Mouse (Mus musculus) hindlimb bud, embryonic 11.5 days (tissue): ENCODE measurements around the gene Rsph14.

Experiments
- DNase-seq: peaks from one replicate; pipeline ENCODE4 v3.0.0-alpha.2; 2012; ENCODE audit warnings: low read depth, low spot score; ENCODE audit errors: extremely low spot score

Rsph14 gene

DNA sequence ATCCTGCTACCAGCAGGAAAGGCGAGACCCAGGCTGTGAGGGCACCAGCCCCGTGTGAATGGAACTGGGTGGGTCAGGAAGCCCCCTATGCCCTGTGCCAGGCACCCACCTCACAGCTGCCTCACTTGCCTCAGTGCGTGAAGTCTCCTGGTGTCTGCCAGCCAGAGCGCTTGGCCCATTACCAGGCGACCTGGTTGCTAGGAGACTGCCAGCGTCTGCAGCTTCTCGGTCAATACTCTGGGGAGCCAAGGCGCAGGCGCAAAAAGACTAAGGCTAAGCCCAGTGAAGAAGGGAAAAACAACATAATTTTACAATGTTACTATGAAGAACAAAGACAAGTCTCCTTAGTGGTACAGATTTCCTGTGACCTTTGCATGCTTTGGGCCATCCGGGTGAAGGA lies at the start of gene Rsph14:
Gene Rsph14 (minus strand): TSS at position 192 of the 400 bp plus-strand sequence.
- no peak for DNase-seq

DNA sequence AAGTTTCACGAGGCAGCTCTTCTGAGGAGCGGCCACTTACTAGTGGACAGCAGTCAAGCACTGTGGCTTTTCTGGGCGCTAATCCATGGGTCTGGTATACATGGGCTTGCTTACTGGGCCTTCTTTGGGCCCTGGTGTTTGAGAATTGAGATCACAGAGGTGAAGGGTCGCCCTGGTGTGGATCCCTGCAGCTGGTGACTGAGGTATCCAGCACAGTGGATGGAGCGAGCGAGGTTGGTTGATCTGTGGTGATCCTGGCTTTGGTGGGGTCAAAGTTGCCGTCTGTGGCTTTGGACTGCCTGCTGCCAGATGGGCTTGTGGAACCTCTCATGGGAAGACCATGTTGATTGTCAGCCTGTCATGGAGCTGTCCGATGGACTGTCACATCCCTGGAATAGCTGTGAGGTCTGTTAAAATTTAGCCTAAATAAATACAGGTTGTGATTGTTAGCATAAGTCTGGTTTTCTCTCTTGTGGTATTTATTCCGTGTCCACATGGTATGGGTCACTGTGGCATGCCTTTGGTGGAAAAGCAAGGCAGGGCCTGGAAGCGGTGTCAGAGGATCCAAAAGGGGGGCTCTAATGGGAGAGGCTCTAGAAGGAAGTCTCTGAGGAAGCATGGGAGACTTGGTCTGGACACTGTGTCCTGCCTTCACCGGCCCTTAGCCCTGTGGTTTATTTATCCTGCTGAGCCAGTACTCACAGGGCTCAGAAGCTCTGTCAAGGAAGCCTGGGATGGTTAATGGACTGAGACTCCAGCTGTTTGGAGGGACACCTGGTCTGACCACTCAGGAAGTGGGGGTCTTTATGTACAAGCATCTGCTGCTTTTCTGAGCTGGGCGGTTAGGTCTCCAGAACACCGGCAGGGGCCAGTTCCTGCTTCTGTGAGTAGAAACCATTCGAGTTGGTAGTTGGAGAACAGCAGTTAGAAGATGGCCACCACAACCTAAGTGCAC lies 46.1 kb upstream of the Rsph14 start:
- no peak for DNase-seq

DNA sequence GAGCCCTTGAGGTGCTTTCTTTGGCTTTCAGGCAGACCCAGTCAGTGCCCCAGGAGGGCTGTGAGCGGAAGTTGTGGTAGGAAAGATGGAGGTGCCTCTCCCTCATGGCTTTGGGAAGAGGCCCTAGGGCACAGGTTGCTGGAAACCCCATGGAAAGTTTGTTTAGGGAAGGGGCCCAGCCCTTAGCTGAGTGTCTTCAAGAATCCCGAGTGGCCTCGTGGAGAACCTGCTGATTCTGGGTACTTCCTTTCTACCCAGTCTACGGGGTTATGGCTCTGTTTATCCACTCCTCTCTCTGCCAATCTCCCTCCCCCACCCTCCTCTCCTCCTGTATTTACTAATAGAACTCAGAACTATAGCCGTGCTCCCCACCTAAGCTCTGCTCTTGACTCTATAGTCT lies 43.3 kb upstream of the Rsph14 start:
- no peak for DNase-seq

DNA sequence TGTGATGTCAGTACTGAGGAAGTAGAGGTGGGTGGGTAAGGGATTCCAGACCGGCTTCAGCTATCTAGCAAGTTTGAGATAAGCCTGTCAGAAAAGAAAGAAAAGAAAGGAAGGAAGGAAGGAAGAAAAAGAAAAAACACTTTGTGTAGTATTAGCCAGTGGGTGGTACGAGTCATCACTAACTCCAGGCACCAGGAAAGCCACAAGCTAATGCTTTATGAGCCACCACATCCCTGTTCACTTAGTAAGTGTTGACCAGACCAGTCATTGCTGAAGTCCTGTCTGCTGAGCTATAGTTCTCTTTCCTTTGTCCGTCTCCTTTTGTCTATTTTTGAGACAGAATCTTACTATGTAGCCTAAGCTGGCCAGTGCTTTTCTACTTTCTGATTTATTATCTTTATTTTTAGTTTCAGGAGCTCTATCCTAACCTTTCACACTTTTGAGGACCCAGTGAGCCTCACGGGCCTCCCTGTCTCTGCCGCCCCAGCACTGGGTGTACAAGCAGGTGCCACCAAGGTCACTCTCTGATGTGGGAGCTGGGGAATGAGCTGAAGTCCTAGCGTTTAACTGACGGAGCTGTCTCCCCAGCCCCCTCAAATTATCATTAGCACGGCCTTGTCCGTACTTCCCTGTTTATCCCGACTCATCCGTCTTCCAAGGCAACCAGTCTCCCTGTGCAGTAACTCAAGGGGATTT lies 38.0 kb upstream of the Rsph14 start:
- no peak for DNase-seq

DNA sequence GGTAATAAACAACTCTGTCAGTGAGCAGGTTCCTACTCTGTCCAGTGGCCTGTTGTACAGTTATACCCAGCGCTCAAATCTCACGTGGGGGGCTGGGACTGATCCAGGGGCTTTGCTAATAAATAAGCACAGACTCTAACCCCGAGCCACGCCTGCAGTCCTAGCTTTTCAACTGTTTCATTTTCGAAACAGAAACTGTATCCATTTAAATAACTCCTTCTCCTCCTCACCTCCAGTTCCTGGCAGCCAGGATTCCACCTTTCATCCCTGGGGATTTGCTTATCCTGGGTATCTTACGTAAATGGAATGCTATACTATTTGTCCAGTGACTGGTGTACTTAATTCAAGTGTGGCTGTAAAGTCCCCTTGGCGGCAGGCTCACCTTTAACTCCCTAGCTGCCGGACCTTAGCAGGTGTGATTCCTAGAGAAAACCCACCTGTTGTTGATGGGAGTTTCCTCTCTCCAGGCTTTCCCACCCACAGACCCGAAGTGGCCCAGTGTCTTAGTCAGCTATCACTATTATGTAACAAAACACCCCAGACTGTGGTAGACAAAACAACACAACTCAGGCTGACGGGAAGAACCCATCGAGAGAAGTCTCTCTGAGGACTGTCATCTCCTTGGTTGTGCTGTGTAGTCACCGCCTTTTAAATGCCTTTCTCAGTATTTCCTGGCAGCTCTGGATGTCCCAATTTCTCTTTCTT lies 36.4 kb upstream of the Rsph14 start:
- DNase-seq, result no peak

DNA sequence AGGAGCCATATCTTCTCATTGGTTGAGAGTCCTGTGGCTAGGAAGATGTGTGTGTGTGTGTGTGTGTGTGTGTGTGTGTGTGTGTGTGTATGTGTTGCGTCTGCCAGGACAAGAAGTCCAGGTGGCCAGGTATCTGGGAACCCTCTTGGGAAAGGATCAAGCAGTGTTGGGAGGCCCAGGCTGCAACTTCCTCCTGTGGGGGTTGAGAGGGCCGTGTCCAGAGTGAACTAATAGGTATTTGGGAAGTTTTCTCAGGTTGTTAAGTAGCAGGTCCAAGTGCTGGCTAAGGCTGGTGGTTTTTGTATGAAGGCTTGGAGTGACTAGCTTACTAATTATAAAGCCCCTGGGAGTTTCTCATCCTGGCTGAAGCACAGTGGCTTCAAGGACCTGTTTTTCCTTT lies 35.7 kb upstream of the Rsph14 start:
- DNase-seq, result no peak

DNA sequence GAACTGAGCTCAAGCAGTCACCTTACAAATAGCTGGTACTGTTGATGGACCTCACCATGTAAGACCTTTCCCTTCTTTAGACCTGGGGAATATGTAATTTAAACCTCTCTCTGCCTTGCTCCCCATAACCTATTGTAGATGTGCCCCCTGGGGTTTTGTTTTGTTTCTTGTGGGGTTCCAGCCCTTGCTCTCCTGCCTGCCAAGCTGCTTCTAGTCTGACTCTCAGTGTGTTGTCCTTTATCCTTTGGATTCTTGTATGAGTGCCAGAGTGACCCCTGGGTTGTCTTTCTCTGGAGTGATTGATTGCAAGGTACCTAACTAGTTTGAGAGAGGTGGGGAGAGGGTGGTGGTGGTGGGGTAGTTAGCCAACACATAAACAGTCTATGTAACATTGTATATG lies 35.1 kb upstream of the Rsph14 start:
- DNase-seq, result no peak

DNA sequence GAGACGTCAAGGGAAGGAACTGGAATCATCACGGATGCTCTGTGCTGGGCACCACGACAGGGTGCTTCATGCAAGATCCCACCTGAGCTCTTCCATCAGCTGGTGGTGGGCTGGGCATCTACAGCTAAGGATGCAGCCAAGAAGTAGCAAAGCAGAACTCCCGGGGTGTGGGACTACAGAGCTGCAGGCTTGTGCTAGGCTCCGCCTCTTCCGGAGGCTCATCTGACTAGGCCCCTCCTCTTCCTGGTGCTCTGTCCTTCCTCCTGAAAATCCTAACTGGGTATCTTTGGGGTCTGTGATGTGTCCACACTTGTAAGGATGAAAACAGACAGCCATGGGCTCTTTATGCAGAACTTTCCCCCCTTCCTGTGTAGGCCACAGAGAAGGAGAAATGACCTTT lies 33.3 kb upstream of the Rsph14 start:
- no peak for DNase-seq

DNA sequence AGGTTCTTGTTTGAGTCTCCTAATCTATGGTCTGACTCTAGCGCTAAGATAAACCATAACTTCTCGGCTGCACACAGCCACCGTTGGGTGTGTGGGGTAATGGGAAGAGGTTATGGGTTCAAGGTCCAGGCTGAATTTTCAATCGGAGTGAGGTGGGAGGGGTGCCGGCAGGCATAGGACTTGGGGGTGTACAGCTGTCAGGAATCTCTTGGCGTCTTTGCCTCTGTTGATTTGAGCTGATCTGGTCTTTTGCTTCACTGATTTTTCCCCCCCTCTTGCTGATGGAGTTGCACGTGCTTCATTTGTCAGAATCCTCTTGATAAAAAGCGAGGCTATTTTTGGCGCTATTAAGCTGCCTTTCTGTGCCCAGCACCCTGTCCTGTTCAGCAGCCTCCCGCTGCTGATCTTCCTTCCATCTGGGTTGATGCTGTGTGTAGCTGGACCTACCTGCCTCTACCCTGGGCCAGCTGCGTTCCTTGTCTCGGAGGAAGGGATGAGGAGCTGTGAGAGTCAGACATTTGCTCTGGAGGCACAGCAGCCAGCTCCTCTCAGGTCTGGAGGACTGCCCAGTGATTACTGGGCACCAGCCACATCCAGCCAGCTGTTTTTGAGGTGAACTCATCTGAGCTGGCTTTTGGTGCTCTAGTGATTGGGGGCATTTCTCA lies 31.0 kb upstream of the Rsph14 start:
- DNase-seq, result no peak

DNA sequence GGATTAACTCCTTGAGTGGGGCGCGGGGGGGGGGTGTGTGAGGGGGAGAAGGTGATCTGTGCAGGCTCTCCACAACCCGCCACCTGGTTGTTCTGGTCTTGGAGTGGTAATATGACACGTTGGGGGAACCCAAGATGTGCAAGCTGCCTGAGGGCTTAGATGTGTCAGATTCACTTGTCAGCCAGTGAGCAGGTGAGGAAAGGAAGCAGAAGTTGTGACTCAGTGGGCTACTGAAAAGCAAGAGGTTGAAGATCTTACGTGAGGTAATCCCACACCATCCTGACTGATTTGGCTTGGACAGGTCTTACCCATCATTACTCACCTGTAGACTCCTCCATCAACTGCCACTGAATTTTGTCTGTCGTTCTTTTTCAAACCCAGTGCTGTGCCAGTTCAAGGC lies 30.2 kb upstream of the Rsph14 start:
- DNase-seq, result no peak

DNA sequence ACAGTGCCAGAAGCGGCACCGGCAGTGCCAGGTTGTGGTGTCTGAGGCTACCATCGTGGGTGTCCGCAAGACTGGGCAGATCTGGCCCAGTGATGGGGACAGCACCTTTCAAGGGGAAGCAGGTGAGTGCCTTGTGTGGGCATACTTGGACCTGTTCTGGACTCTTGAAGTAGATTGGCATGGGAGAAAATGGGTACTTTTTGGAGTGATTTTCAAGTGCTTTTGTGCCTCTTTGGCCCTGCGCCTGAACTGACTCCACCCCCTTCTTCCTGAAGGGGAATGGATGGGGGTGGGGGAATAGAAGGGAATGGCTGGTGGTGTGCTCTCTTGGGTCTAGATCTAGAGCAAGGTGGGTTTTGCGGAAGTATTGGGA lies 29.8 kb upstream of the Rsph14 start:
- no peak for DNase-seq

DNA sequence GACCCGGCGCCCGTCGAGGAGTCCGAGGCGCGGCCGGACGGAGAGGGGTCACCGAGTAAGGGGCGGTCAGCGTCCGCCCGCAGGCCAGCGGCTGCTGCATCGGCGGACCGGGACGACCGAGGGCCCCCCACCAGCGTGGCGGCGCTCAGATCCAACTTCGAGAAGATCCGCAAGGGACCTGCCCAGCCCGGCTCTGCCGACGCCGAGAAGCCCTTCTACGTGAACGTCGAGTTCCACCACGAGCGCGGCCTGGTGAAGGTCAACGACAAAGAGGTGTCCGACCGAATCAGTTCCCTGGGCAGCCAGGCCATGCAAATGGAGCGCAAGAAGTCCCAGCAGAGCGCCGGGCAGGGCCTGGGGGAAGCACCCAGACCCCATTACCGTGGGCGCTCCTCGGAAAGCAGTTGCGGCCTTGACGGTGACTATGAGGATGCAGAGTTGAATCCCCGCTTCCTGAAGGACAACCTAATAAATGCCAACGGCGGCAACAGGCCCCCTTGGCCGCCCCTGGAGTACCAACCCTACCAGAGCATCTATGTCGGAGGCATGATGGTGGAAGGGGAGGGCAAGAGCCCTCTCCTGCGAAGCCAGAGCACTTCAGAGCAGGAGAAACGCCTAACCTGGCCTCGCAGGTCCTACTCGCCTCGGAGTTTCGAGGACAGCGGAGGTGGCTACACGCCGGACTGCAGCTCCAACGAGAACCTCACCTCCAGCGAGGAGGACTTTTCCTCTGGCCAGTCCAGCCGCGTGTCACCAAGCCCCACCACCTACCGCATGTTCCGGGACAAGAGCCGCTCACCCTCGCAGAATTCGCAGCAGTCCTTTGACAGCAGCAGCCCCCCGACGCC lies 29.2 kb upstream of the Rsph14 start:
- DNase-seq, result no peak

DNA sequence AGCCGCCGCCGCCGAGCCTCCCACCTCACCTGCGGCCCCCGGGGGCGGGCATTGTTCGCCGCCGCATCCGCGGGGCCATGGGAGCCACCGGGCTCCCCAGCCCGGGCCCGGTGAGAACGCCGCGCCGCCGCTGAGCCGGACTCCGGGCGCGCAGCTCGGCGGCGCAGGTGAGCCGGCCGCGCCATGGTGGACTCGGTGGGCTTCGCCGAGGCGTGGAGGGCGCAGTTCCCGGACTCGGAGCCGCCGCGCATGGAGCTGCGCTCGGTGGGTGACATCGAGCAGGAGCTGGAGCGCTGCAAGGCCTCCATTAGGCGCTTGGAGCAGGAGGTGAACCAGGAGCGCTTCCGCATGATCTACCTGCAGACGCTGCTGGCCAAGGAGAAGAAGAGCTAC lies 28.5 kb upstream of the Rsph14 start:
- no peak for DNase-seq

DNA sequence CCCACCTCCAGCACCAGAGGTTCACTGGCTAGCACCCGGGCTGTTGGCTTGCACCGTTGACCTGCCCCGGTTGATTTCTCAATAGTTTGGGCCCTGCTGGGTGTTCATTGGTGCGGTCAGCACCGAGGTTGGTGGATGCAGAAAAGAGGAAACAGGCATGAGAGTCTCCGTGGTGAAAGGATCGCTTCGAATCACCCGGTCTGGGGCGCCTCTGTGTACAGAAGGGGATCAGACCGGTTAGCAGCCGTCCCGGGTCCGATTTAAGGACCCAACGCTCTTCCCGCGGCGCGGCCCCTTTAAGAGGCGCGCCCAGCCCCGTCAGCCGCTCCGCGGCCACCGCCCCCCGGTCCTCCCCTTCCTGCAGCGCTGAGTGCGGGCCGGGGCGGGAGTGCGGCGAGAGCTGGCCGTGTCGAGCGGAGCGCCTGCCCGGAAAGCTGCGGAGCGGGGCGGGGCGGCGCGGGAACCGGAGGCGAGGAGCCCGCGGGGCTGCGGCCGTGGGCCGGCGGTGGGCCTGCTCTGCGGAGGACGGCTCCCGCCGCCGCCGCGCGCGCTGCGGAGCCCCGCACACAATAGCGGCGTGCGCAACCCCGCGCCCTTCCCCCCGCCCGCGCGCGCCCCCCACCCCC lies 27.9 kb upstream of the Rsph14 start, which contains the start of gene Bcr:
Gene Bcr (plus strand): TSS at position 376 of the 626 bp plus-strand sequence.
- DNase-seq, result no peak

DNA sequence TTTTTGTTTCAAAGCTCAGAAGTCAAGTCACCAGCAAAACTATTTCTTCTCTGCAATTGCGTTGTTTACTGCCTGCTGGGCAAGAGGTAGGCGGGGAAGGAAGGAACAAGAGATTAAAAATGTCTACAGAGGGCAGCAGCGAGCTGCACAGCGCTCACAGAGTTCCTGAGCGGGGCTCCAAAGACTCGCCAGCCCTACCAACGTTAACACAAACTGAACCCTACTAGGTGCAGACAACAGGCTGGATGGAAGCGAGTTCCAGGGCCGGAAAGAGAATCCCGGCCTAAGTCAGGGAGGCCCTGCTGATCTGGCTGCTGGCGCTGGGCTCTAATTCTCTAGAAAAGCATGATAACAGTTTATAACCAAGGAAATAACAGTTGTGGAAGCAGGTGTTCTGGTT lies 27.0 kb upstream of the Rsph14 start:
- no peak for DNase-seq

DNA sequence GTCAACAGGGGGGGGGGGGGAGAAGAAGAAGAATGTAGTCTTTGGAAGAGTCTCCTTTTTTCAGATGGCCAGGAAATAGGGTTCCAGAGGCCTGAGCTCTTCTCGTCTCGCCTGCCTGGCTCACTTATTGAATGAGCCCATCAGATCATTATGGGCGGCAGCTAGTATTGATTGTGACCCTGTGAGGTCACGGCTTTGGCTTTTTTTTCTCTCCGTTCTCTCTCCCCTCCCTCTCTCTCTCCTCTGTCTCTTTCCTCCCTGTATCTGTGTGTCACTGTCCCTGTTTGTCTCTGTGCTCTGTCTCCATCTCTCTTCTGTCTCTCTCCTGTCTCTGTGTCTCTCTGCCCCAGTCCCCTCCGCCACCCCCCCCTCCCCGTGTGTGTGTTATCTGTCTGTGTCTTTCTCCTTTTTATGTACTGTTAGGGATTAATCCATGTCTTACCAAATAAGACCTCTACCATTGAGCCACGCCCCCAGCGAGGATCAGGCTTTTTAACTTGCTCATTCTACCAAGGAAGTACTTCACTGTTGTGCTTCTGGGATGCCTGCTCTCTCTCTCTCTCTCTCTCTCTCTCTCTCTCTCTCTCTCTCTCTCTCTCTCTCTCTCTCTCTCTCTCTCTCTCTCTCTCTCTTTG lies 26.5 kb upstream of the Rsph14 start:
- no peak for DNase-seq

DNA sequence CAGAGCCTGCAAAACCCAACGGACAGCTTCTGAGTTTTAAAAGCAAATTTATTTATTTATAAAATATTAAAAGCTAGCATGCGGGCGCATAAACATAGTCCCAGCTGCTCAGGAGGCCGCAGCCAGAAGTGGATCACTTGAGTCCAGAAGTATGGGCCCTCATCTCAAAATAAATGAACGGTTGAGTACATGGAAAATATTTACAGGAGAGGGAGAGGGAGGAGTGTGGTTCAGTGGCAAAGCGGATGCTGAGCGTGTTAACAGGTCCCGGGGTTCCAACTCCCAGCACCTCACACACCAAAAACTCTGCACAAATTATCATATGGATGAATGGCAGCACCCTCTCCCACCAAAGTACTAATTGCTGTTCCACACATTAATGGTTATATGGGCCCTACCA lies 25.9 kb upstream of the Rsph14 start:
- no peak for DNase-seq

DNA sequence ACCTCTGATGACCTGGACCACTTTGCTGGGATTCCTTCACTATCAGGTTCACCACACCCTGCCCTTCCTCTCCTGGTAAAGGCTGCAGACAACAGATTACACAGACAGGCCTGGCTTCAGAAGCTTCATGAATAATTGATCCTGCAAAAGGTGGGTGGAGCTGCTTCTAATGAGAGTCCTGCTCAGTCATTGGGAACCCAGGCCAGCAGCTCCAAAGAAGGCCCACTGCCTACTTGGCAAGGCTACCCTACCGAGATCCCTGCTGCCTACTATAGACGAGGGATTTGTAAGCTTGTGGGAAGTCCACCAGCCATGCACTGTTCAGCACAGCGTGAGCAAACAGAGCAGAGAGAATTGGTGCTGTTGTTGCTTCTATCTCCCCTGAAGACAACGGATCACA lies 23.9 kb upstream of the Rsph14 start:
- no peak for DNase-seq

DNA sequence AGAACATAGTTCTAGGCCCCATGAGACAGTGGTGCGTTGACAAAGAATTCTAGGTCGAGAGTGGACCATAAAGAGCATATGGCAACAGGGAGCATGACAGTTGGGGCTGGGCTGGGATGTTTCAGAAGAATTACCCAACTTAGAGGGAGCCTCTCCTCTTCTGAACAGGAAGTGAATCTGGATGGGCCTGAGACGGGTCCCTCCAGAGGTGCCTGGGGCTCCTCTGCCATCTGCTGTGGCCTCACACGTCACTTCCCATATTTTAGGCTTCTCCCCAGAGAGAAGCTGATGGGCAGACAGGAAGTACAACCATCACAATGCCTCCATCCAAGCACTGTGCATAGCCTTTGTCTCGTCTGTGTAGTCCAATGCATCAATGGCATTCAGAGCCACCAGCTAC lies 23.3 kb upstream of the Rsph14 start:
- no peak for DNase-seq
